Mouse (Mus musculus) cerebellum, adult 9-11 months (tissue): ENCODE measurements at regions not wholly inside any gene's neighbourhood (a gene's known extent, or its start where the extent isn't known, plus 50 kb on each side); places are given as distances from the start of the nearest gene placed in this dataset.
A peak's percentile ranks its signal among the peaks of the same experiment; 100 is the strongest.
"Not testable (repeated sequence)": the region's sequence is repeated elsewhere in the genome, so short reads cannot be mapped to it uniquely, and the experiment has no call there.

Source experiments
- DNase-seq: peaks from one replicate; pipeline ENCODE4 v3.0.0; 2022

- no peak for DNase-seq
Observed at GRCm38 (mm10) chr15:4206371-4206770, 168.9 kb upstream of the Plcxd3 start.

- peak; percentile 26 for DNase-seq
Observed at GRCm38 (mm10) chr15:4213371-4213770, 161.9 kb upstream of the Plcxd3 start.

- peak; percentile 78 for DNase-seq
Observed at GRCm38 (mm10) chr15:4219102-4219501, 156.2 kb upstream of the Plcxd3 start.

GRCm38 (mm10) chr15:4228055-4228454 is 147.2 kb upstream of the Plcxd3 start:
- DNase-seq: no peak

- no peak for DNase-seq
Observed at GRCm38 (mm10) chr15:4240649-4241048, 134.6 kb upstream of the Plcxd3 start.

- no peak for DNase-seq
Observed at GRCm38 (mm10) chr15:4247637-4248136, 127.6 kb upstream of the Plcxd3 start.

GRCm38 (mm10) chr15:4264601-4265000 is 110.7 kb upstream of the Plcxd3 start:
- no peak for DNase-seq

GRCm38 (mm10) chr15:4269835-4270234 is 105.5 kb upstream of the Plcxd3 start:
- no peak for DNase-seq

GRCm38 (mm10) chr15:4277011-4277410 is 98.3 kb upstream of the Plcxd3 start:
- DNase-seq: peak; percentile 28

- peak; percentile 76 for DNase-seq
Observed at GRCm38 (mm10) chr15:4307498-4307897, 67.8 kb upstream of the Plcxd3 start.

GRCm38 (mm10) chr15:4313698-4314097 is 61.6 kb upstream of the Plcxd3 start:
- not testable (repeated sequence) for DNase-seq

- no peak for DNase-seq
Observed at GRCm38 (mm10) chr15:4315897-4316296, 59.4 kb upstream of the Plcxd3 start.
